Mouse (Mus musculus) MEL (cell line): ENCODE data around the gene Aatf.

ENCODE experiments used
- CTCF ChIP-seq, 3 experiments: IDR thresholded peaks in 2 of 3; conservative IDR thresholded peaks in 1 of 3; 2 replicates each; pipeline ENCODE4 v1.5.1; 2011 to 2012; ENCODE audit warnings: low read length in 3 of 3, low read depth in 2 of 3, mild to moderate bottlenecking in 2 of 3, improper control_type of control experiment in 1 of 3, inconsistent platforms in 1 of 3, mixed read lengths in 1 of 3, moderate library complexity in 1 of 3; ENCODE audit not compliant: control insufficient read depth in 1 of 3, insufficient read depth in 1 of 3, poor library complexity in 1 of 3, severe bottlenecking in 1 of 3
- MAX ChIP-seq: IDR thresholded peaks from 2 replicates; pipeline ENCODE4 v1.6.1; 2011; ENCODE audit warnings: low read length, improper control_type of control experiment
- UBTF ChIP-seq: IDR thresholded peaks from 2 replicates; pipeline ENCODE4 v1.6.1; 2012; ENCODE audit warnings: low read depth, mild to moderate bottlenecking, inconsistent platforms, low read length, improper control_type of control experiment, moderate library complexity, borderline replicate concordance; ENCODE audit not compliant: insufficient read depth

GRCm38 (mm10) chr11:84426633-84426998 is 86.7 kb downstream of the Aatf start:
- TF ChIP-seq UBTF (no peak), CTCF (IDR thresholded peaks at IDR 0.05 in 2 of 3, conservative IDR thresholded peaks at IDR 0.05 in 1 of 3; ENCODE audit: control insufficient read depth in 1 of 3, insufficient read depth in 1 of 3, low read depth in 2 of 3, low read length in 3 of 3, poor library complexity in 1 of 3, severe bottlenecking in 1 of 3) (no peak), MAX (no peak)
